Mouse (Mus musculus) effector memory CD4-positive, alpha-beta T cell, adult 7 months (primary cell): ENCODE data around the gene Fam192a. TPM values are rescaled to one million over a fixed set of nuclear protein-coding genes. Genes with fewer than 3 reads are reported as not detected.

Experiments
- polyA plus RNA-seq: library from polyadenylated mRNA; unstranded; fragments of 100-300 nt; shearing (Covaris generic); gene quantifications from one replicate; pipeline ENCODE4 v1.2.1, GENCODE M21; 2017

The Fam192a gene
- 59.0 TPM for polyA plus RNA-seq

GRCm38 (mm10) chr8:94601607-94602385, at the start of gene Fam192a, which contains the start of gene Rspry1:
Gene Fam192a (minus strand): TSS chr8:94601997.
Gene Rspry1 (plus strand): TSS chr8:94601937.

GRCm38 (mm10) chr8:94532873-94533671, 68.7 kb downstream of the Fam192a start, which contains the start of gene Cpne2:
Gene Cpne2 (plus strand): TSS chr8:94532990.

Other genes starting within 250 kb of the Fam192a start
- 244 TPM for gene Herpud1, start 215.6 kb downstream of the Fam192a start, polyA plus RNA-seq
- 161 TPM for gene Nlrc5, start 167.6 kb downstream of the Fam192a start, polyA plus RNA-seq
- gene Cpne2, start 69.0 kb downstream of the Fam192a start, polyA plus RNA-seq, result 3.9 TPM
- gene Rspry1, start 60 bp downstream of the Fam192a start, polyA plus RNA-seq, result 41.4 TPM
- 279 TPM for gene Arl2bp, start 64.6 kb upstream of the Fam192a start, polyA plus RNA-seq
- gene Pllp, start 94.3 kb upstream of the Fam192a start, polyA plus RNA-seq, result not detected
- 0.45 TPM for gene Ccl22, start 143.6 kb upstream of the Fam192a start, polyA plus RNA-seq
- 0.96 TPM for gene Cx3cl1, start 170.0 kb upstream of the Fam192a start, polyA plus RNA-seq
- gene Ccl17, start 208.5 kb upstream of the Fam192a start, polyA plus RNA-seq, result not detected
- 42.0 TPM for gene Coq9, start 236.3 kb upstream of the Fam192a start, polyA plus RNA-seq
- 107 TPM for gene Ciapin1, start 236.4 kb upstream of the Fam192a start, polyA plus RNA-seq